Mouse (Mus musculus): ENCODE measurements around the gene Sdhaf2. TPM values are rescaled to one million over a fixed set of nuclear protein-coding genes. Genes with fewer than 3 reads are reported as not detected.

Sdhaf2 gene
- polyA plus RNA-seq, 1 experiment from 2014 or later, result 55.3 TPM

- Histone ChIP-seq H3K9ac (no peak within 1 kb of the TSS), H3K4me2 (peak within 1 kb of the TSS; percentile 96), H3K9me3 (no peaks in the 10 kb centered on the region), H3K36me3 (no peaks in the 10 kb centered on the region), H3K4me1 (peaks cover 20% of the 10 kb centered on the region), H3K4me3 (replicated peaks) (peak within 1 kb of the TSS; percentile 51), H3K27ac (peak within 1 kb of the TSS; percentile 42; the same call in 1 of the 2 replicates), H3K27me3 (replicated peaks) (peaks cover 61% of the 10 kb centered on the region)
- WGBS, result under 1% methylated on average over 83 of the region's 96 CpGs
- ATAC-seq (ENCODE audit: insufficient read depth, low FRiP score, low read depth), result peak; percentile 18
Observed at GRCm38 (mm10) chr19:10456752-10457483, 69.0 kb downstream of the Sdhaf2 start, which contains the start of gene Lrrc10b. Lrrc10b (minus strand) TSS chr19:10457473.

- WGBS, result 74% methylated on average over 3 of the region's 3 CpGs
- no peak overlapping the region for H3K9ac ChIP-seq
- no peaks in the 10 kb centered on the region for H3K36me3 ChIP-seq
- ATAC-seq (ENCODE audit: insufficient read depth, low FRiP score, low read depth), result no peak
- H3K4me3 ChIP-seq (replicated peaks), result no peak overlapping the region
- no peak overlapping the region for H3K4me2 ChIP-seq
- H3K27me3 ChIP-seq (replicated peaks), result peaks cover 50% of the 10 kb centered on the region
- H3K27ac ChIP-seq, result no peak overlapping the region
- no peaks in the 10 kb centered on the region for H3K9me3 ChIP-seq
- peaks cover 20% of the 10 kb centered on the region for H3K4me1 ChIP-seq
Observed at GRCm38 (mm10) chr19:10455437-10455806, 70.5 kb downstream of the Sdhaf2 start.

GRCm38 (mm10) chr19:10454718-10455436 is 71.1 kb downstream of the Sdhaf2 start:
- Histone ChIP-seq H3K4me2 (no peak overlapping the region), H3K27me3 (replicated peaks) (peaks cover 48% of the 10 kb centered on the region), H3K4me1 (peaks cover 20% of the 10 kb centered on the region), H3K27ac (no peak overlapping the region), H3K9ac (no peak overlapping the region), H3K4me3 (replicated peaks) (no peak overlapping the region), H3K9me3 (no peaks in the 10 kb centered on the region), H3K36me3 (no peaks in the 10 kb centered on the region)
- ATAC-seq (ENCODE audit: insufficient read depth, low FRiP score, low read depth), result no peak
- 50% methylated on average over 4 of the region's 4 CpGs for WGBS

Other genes with a start within 250 kb of the Sdhaf2 start
- 3.3 and 3.7 TPM in 2 replicates for gene Dagla, start 221.3 kb downstream of the Sdhaf2 start, polyA plus RNA-seq (2015; fragmentation: Nextera tagmentation; extraction: Ambion mirVana)
- gene Syt7, start 137.1 kb downstream of the Sdhaf2 start, polyA plus RNA-seq (2015; fragmentation: Nextera tagmentation; extraction: Ambion mirVana), result 2.6 and 3.3 TPM in 2 replicates
- 0.57 and 0.91 TPM in 2 replicates for gene Lrrc10b, start 68.7 kb downstream of the Sdhaf2 start, polyA plus RNA-seq (2015; fragmentation: Nextera tagmentation; extraction: Ambion mirVana)
- 0.19 and 0.22 TPM in 2 replicates for gene Ppp1r32, start 43.2 kb downstream of the Sdhaf2 start, polyA plus RNA-seq (2015; fragmentation: Nextera tagmentation; extraction: Ambion mirVana)
- 30.8 and 37.7 TPM in 2 replicates for gene Cpsf7, start 876 bp downstream of the Sdhaf2 start, polyA plus RNA-seq (2015; fragmentation: Nextera tagmentation; extraction: Ambion mirVana)
- 36.0 and 36.6 TPM in 2 replicates for gene Tmem216, start 30.1 kb upstream of the Sdhaf2 start, polyA plus RNA-seq (2015; fragmentation: Nextera tagmentation; extraction: Ambion mirVana)
- 18.9 and 19.6 TPM in 2 replicates for gene Cyb561a3, start 51.0 kb upstream of the Sdhaf2 start, polyA plus RNA-seq (2015; fragmentation: Nextera tagmentation; extraction: Ambion mirVana)
- gene Tmem138, start 51.2 kb upstream of the Sdhaf2 start, polyA plus RNA-seq (2015; fragmentation: Nextera tagmentation; extraction: Ambion mirVana), result 28.4 and 29.4 TPM in 2 replicates
- gene Ddb1, start 79.2 kb upstream of the Sdhaf2 start, polyA plus RNA-seq (2015; fragmentation: Nextera tagmentation; extraction: Ambion mirVana), result 301 and 305 TPM in 2 replicates
- gene Tkfc, start 79.5 kb upstream of the Sdhaf2 start, polyA plus RNA-seq (2015; fragmentation: Nextera tagmentation; extraction: Ambion mirVana), result 20.3 and 21.8 TPM in 2 replicates
- gene Vwce, start 108.1 kb upstream of the Sdhaf2 start, polyA plus RNA-seq (2015; fragmentation: Nextera tagmentation; extraction: Ambion mirVana), result 2.3 and 3.2 TPM in 2 replicates
- 28.0 and 59.2 TPM in 2 replicates for gene Pga5, start 151.9 kb upstream of the Sdhaf2 start, polyA plus RNA-seq (2015; fragmentation: Nextera tagmentation; extraction: Ambion mirVana)
- 34.0 and 40.2 TPM in 2 replicates for gene Vps37c, start 162.6 kb upstream of the Sdhaf2 start, polyA plus RNA-seq (2015; fragmentation: Nextera tagmentation; extraction: Ambion mirVana)
- gene Cd5, start 212.9 kb upstream of the Sdhaf2 start, polyA plus RNA-seq (2015; fragmentation: Nextera tagmentation; extraction: Ambion mirVana), result 0.85 and 1.9 TPM in 2 replicates

All from stomach, embryonic 15.5 days (tissue).